Mouse (Mus musculus): ENCODE measurements around the gene Hectd4. TPM values are rescaled to one million over a fixed set of nuclear protein-coding genes. Genes with fewer than 3 reads are reported as not detected.

The Hectd4 gene
- 19.1 and 24.3 TPM in 2 replicates for polyA plus RNA-seq (2012; rRNA removed)

DNA sequence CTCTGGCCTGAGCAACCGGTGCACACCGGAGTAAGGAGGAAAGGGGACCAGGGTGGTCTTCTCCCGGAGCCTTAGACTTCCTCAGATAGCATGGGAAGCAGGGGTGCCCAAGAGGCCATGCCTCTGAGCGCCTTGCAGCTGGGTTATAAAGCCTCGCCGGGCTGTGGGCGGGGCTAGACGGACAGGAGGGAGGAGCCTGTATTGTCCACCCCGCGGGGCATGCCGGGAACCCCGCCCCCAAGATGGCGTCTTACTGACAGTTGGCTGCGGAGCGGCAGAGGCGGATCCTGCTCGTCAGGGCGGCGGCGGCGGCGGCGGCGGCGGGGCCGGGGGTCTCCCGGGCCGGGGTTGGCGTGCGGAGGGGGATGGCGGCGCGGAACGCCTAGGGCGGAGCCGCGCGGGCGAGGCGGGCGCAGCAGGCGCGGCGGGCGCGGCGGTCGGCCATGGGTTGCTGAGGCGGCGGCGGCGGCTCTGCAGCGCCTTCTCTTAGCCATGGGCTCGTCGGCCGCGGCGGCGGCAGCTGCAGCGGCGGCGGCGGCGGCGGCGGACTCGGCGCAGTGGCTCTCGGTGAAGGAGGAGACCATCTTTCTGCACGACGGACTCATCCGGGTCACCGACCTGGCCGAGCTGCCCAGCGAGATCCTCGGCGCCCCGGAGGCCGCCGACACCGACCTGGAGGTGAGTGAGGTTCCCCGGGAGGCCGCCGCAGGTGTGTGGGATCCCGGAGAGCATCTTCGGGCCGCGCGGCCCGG, at the start of gene Hectd4:
TSS of gene Hectd4 (plus strand) at position 240 of the 752 bp plus-strand sequence.

DNA sequence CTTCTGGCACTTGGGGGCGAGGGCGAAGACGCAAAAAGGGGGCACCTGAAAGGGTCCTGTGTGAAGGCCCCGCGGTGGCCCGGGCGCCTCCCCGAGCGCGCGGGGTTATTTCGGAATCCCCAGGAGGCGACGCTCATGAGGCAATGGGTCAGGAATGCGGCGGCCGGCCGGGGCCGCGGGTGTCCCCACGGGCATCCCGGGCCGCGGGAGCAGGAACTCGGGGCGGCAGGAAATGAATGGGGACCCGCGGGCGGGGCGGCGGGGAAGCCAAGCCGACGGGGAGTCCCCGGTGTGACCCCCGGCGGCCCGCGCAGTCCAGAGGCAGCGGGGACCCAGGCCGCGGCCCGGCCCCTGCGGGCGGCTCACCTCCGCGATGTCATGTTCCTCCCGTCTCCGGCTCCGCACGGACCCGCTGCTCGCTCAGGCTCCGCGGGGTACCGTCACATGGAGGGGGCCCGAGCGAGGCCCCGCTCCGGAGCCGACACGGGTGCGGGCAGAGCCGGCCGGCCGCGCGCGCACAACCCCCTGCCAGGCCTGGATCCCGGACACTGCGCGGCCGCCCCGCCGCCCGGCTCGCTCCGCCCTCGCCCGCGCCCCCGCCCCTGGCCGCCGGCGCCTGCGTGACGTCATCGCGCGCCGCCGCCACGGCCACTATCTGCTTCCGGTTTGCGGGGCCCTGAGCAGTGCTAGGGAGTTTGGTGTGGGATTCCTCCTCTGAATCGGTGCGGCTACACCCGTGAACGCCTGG, 29.0 kb upstream of the Hectd4 start, which contains the start of gene Ptpn11:
TSS of gene Ptpn11 (minus strand) at position 562 of the 748 bp plus-strand sequence.

DNA sequence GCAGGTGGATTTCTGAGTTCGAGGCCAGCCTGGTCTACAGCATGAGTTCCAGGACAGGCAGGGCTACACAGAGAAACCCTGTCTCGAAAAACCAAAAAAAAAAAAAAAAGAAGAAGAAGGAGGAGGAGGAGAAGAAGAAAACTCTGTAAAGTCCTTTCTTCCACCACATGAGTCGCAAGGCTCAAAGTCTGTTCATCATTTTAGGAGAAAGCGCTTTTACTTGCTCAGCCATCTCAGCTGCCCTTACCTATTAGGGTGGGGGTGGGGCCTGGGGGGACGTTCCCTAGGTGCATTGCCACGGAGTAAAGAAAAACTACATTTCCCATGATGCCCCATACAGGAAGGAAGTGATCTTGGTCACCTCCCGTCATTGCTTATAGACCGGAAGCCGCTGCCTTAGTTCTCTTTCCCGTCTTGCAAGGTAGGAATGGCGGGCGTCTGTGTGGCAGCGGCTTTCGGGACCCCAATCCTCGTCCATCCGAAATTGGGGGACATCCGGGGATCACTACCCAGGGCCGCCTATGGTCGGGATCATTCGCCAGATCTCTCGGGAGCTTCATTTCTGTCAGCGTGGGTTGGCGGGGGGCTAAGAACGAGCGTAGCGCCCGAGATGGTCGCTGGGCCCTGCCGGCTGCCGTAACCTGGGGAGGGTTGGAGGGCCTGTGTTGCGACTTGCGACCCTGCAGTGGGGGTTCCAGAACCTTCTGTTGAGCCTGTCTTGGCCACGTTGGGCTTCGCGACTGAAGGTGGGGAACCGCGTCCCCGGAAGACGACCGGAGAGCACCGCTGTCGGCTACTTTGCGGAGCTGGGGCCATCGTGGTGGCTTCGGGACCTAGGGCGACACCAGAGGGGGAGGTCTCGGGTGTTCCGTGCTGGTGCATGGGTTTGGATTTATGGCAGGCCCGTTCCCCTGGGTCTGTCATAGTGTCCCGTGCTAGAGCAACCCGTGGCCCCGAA, 15.6 kb upstream of the Hectd4 start, which contains the start of gene Rpl6:
TSS of gene Rpl6 (plus strand) at position 350 of the 958 bp plus-strand sequence.

DNA sequence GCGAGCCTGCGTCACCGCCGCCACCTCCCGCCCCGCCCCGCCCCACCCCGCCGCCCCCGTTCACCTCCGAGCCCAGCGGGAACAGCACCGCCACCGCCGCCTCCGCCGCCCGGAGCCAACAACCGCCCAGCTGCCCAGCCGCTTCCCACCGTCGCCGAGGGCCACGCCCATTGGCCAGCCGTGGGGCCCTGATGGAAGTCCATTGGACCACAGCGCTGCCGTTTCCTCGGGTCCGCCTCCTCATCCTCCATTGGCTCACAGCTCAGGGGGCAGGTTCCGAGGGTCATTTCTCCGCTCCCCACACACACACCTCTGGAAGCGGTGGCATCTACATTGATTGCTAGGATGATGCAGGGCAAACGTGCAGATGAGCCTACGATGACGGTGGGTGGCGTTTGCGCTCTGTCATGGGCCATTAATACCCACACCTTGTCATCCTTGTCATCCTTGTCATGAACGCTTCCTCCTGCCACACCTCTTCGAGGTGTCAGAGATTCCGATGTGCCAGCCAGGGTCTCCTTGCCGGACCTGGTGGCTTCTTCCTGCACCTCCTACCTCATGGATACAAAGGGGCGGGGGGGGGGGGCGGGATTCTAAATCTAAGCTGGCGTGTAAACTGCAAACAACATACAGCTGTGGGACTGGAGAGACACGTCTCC, 165.6 kb downstream of the Hectd4 start, which contains the start of gene Trafd1:
TSS of gene Trafd1 (minus strand) at position 172 of the 659 bp plus-strand sequence.

DNA sequence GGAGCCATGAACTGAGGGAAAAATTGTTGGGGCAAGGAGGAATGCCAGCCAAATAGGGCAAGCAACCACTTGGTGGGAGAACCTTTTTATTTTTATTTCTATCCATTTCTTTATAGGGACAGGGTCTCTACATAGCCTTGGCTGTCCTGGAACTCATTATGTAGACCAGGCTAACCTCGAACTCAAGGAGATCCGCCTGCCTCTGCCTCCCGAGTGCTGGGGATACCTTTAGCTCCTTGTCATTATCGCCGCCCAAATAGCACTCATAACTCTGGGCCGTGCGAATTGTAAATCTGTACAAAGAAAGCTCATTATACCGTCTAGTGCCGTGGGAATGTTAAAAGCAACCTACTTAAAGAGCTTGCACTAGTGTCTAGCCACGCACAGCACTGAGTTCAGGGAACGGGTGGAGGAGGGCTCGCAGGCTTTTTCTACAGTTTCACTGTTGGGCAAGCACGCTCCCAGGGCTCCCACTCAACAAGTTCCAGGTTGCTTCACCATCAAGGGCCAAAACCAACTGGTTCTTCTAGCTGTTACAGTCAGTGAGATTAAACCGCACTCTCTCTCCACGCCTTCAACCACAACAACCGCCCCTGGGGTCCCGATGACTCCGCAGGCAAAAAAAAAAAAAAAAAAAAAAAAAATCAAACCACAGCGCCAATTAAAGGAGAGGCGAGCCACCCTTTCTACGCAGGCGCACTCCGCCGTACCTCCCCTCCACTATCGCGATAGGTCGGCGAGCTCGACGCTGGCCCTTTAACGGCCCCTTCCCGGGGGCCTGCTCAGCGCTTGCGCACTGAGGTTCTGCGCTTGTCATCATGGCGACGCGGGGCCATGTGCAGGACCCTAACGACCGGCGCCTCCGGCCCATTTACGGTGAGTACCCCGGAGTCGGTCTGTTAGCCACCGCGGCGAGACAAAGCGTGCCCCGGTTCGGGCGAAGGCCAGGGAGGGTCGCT, 177.4 kb downstream of the Hectd4 start, which contains the start of gene Naa25:
TSS of gene Naa25 (plus strand) at position 750 of the 959 bp plus-strand sequence.

Other genes starting within 250 kb of the Hectd4 start
- gene Rph3a, start 210.1 kb upstream of the Hectd4 start, polyA plus RNA-seq (2012; rRNA removed), result 0.36 and 0.46 TPM in 2 replicates
- gene Ptpn11, start 28.8 kb upstream of the Hectd4 start, polyA plus RNA-seq (2012; rRNA removed), result 34.3 and 39.1 TPM in 2 replicates
- gene Rpl6, start 15.7 kb upstream of the Hectd4 start, polyA plus RNA-seq (2012; rRNA removed), result 341 and 412 TPM in 2 replicates
- 56.2 and 70.8 TPM in 2 replicates for gene Trafd1, start 165.4 kb downstream of the Hectd4 start, polyA plus RNA-seq (2012; rRNA removed)
- gene Naa25, start 177.7 kb downstream of the Hectd4 start, polyA plus RNA-seq (2012; rRNA removed), result 9.9 and 11.7 TPM in 2 replicates
- 5.2 and 7.4 TPM in 2 replicates for gene Tmem116, start 231.7 kb downstream of the Hectd4 start, polyA plus RNA-seq (2012; rRNA removed)
- gene Erp29, start 232.3 kb downstream of the Hectd4 start, polyA plus RNA-seq (2012; rRNA removed), result 63.7 and 83.5 TPM in 2 replicates

Data from ovary, adult 2 months (tissue).